Mouse (Mus musculus) urinary bladder, postnatal 25 days (tissue): ENCODE measurements around the gene Slc16a5.
"Not testable (repeated sequence)": the region's sequence is repeated elsewhere in the genome, so short reads cannot be mapped to it uniquely, and the experiment has no call there.

Experiments
- DNase-seq: peaks from one replicate; pipeline ENCODE4 v3.0.0; 2022; ENCODE audit warnings: low spot score

Slc16a5 gene

GRCm38 (mm10) chr11:115448075-115448474 lies 14.2 kb upstream of the Slc16a5 start:
- no peak for DNase-seq

- DNase-seq: no peak
Measured at GRCm38 (mm10) chr11:115448998-115449397, 13.3 kb upstream of the Slc16a5 start.

GRCm38 (mm10) chr11:115450176-115450575 lies 12.1 kb upstream of the Slc16a5 start:
- no peak for DNase-seq

GRCm38 (mm10) chr11:115451781-115452241 lies 10.5 kb upstream of the Slc16a5 start:
- no peak for DNase-seq

- DNase-seq: no peak
Measured at GRCm38 (mm10) chr11:115452281-115452860, 9.9 kb upstream of the Slc16a5 start.

- no peak for DNase-seq
Measured at GRCm38 (mm10) chr11:115453306-115453705, 9.0 kb upstream of the Slc16a5 start.

- not testable (repeated sequence) for DNase-seq
Measured at GRCm38 (mm10) chr11:115454822-115455221, 7.5 kb upstream of the Slc16a5 start.

GRCm38 (mm10) chr11:115455619-115456018 lies 6.7 kb upstream of the Slc16a5 start:
- DNase-seq: no peak

GRCm38 (mm10) chr11:115456182-115456581 lies 6.1 kb upstream of the Slc16a5 start:
- no peak for DNase-seq

GRCm38 (mm10) chr11:115457405-115457804 lies 4.9 kb upstream of the Slc16a5 start:
- DNase-seq: no peak

- no peak for DNase-seq
Measured at GRCm38 (mm10) chr11:115460976-115461375, 1.3 kb upstream of the Slc16a5 start.

GRCm38 (mm10) chr11:115461846-115462242 lies 430 bp upstream of the Slc16a5 start:
- DNase-seq: no peak

GRCm38 (mm10) chr11:115463397-115463796 lies 1.1 kb downstream of the Slc16a5 start:
- DNase-seq: no peak

GRCm38 (mm10) chr11:115464851-115465250 lies 2.6 kb downstream of the Slc16a5 start:
- no peak for DNase-seq

- DNase-seq: no peak
Measured at GRCm38 (mm10) chr11:115467217-115467618, 4.9 kb downstream of the Slc16a5 start.

- DNase-seq: no peak
Measured at GRCm38 (mm10) chr11:115472183-115472582, 9.9 kb downstream of the Slc16a5 start.

- peak; percentile 90 for DNase-seq
Measured at GRCm38 (mm10) chr11:115473626-115474275, 11.5 kb downstream of the Slc16a5 start.

- DNase-seq: peak; percentile 91
Measured at GRCm38 (mm10) chr11:115475025-115475757, 12.9 kb downstream of the Slc16a5 start, which contains the start of gene Armc7. Gene Armc7 (plus strand): TSS chr11:115475667.

GRCm38 (mm10) chr11:115475758-115476237 lies 13.5 kb downstream of the Slc16a5 start:
- no peak for DNase-seq

GRCm38 (mm10) chr11:115476630-115477029 lies 14.4 kb downstream of the Slc16a5 start:
- DNase-seq: not testable (repeated sequence)

- not testable (repeated sequence) for DNase-seq
Measured at GRCm38 (mm10) chr11:115477388-115477787, 15.1 kb downstream of the Slc16a5 start.

GRCm38 (mm10) chr11:115478296-115478938 lies 16.1 kb downstream of the Slc16a5 start:
- DNase-seq: no peak
